Mouse (Mus musculus) hindbrain, embryonic 14.5 days (tissue): Measurements from ENCODE around the gene Mpped2. TPM values are rescaled to one million over a fixed set of nuclear protein-coding genes. Genes with fewer than 3 reads are reported as not detected.

Experiments
- ATAC-seq: fragments of 200-750 bp; cut with Nextera tagmentation; 2 replicates; pipeline ENCODE4 v1.8.0; 2017; ENCODE audit warnings: moderate number of reproducible peaks, mild to moderate bottlenecking, moderate TSS enrichment, moderate library complexity; ENCODE audit not compliant: low FRiP score
- DNase-seq: peaks from one replicate; pipeline ENCODE4 v3.0.0-alpha.2; 2015; ENCODE audit warnings: low spot score
- H3K27ac ChIP-seq: fragments of 300-500 bp; sonication (generic); 2 replicates; pipeline ENCODE4 v1.5.1; 2014; ENCODE audit warnings: mild to moderate bottlenecking, moderate library complexity
- H3K27me3 ChIP-seq: fragments of 300-500 bp; sonication (generic); 2 replicates; pipeline ENCODE4 v1.6.1; 2014; ENCODE audit warnings: mild to moderate bottlenecking, low read length, mixed read lengths; ENCODE audit not compliant: control insufficient read depth, insufficient read depth
- H3K36me3 ChIP-seq: fragments of 300-500 bp; sonication (generic); replicated peaks from 2 replicates; pipeline ENCODE4 v1.6.1; 2014; ENCODE audit not compliant: control insufficient read depth, insufficient read depth
- H3K4me1 ChIP-seq: fragments of 300-500 bp; sonication (generic); replicated peaks from 2 replicates; pipeline ENCODE4 v1.6.1; 2014; ENCODE audit warnings: antibody characterized with exemption, low read length, mixed read lengths; ENCODE audit not compliant: control insufficient read depth, insufficient read depth
- H3K4me2 ChIP-seq: fragments of 300-500 bp; sonication (generic); replicated peaks from 2 replicates; pipeline ENCODE4 v1.6.1; 2014; ENCODE audit warnings: mild to moderate bottlenecking, moderate library complexity
- H3K4me3 ChIP-seq: fragments of 300-500 bp; sonication (generic); replicated peaks from 2 replicates; pipeline ENCODE4 v1.5.1; 2014; ENCODE audit warnings: mild to moderate bottlenecking, low read length
- H3K9ac ChIP-seq: fragments of 300-500 bp; sonication (generic); 2 replicates; pipeline ENCODE4 v1.6.1; 2014
- H3K9me3 ChIP-seq: fragments of 300-500 bp; sonication (generic); 2 replicates; pipeline ENCODE4 v1.6.1; 2016; ENCODE audit warnings: low read length; ENCODE audit not compliant: control insufficient read depth
- WGBS: fragments of 180-500 bp; shearing (Covaris S2); extraction: QIAGEN DNeasy Blood & Tissue Kit; methylation state at CpG from one replicate; pipeline ENCODE4 v1.1.7; 2014; 5-methylcytosine and 5-hydroxymethylcytosine counted together
- polyA plus RNA-seq: library from polyadenylated mRNA; unstranded; fragments of >200 nt; fragmentation: Nextera tagmentation; extraction: Ambion mirVana; gene quantifications from 2 replicates; pipeline ENCODE4 v1.2.1, GENCODE M21; 2014

The Mpped2 gene
- polyA plus RNA-seq, 1 experiment from 2014 or later = 149 TPM

- H3K9ac ChIP-seq = no peak overlapping the region
- H3K27me3 ChIP-seq = no peaks in the 10 kb centered on the region
- WGBS = 71% methylated on average over 4 of the region's 4 CpGs
- H3K4me1 ChIP-seq = peaks cover 12% of the 10 kb centered on the region; the same call in 1 of the 2 replicates
- H3K36me3 ChIP-seq = 0 out of 2 replicates have a peak, but pooled peaks cover 3% of the 10 kb centered on the region
- no peak for DNase-seq
- 0 out of 2 replicates have a peak, but pooled peaks have one; percentile 19 for ATAC-seq
- H3K4me3 ChIP-seq = no peak overlapping the region
- no peak overlapping the region for H3K4me2 ChIP-seq
- no peak overlapping the region for H3K27ac ChIP-seq
- no peaks in the 10 kb centered on the region for H3K9me3 ChIP-seq
These were observed 54.3 kb downstream of the Mpped2 start for GRCm38 (mm10) chr2:106747342-106747741.

- H3K36me3 ChIP-seq = 0 out of 2 replicates have a peak, but pooled peaks cover 3% of the 10 kb centered on the region
These were observed 57.8 kb downstream of the Mpped2 start for GRCm38 (mm10) chr2:106750878-106751277.

GRCm38 (mm10) chr2:106753703-106754102 lies 60.6 kb downstream of the Mpped2 start:
- Histone ChIP-seq H3K9ac (no peak overlapping the region), H3K9me3 (no peaks in the 10 kb centered on the region), H3K27me3 (no peaks in the 10 kb centered on the region), H3K4me1 (peaks cover 15% of the 10 kb centered on the region; the same call in 1 of the 2 replicates), H3K4me2 (no peak overlapping the region), H3K27ac (no peak overlapping the region), H3K4me3 (no peak overlapping the region), H3K36me3 (no peaks in the 10 kb centered on the region)
- DNase-seq (no peak), ATAC-seq (no peak)
- 82% methylated on average over 5 of the region's 5 CpGs for WGBS

More at GRCm38 (mm10) chr2:106750878-106751277, 57.8 kb downstream of the Mpped2 start:
- Histone ChIP-seq H3K27me3 (no peaks in the 10 kb centered on the region), H3K4me2 (no peak overlapping the region), H3K4me1 (peaks cover 11% of the 10 kb centered on the region; the same call in 1 of the 2 replicates), H3K9ac (no peak overlapping the region), H3K27ac (no peak overlapping the region), H3K4me3 (no peak overlapping the region), H3K9me3 (no peaks in the 10 kb centered on the region)
- ATAC-seq (no peak), DNase-seq (no peak)
- WGBS = 37% methylated on average over 3 of the region's 3 CpGs

GRCm38 (mm10) chr2:106754696-106755095 lies 61.6 kb downstream of the Mpped2 start:
- Histone ChIP-seq H3K27me3 (no peaks in the 10 kb centered on the region), H3K4me1 (peaks cover 11% of the 10 kb centered on the region; the same call in 1 of the 2 replicates), H3K9me3 (no peaks in the 10 kb centered on the region), H3K27ac (no peak overlapping the region), H3K4me3 (no peak overlapping the region), H3K4me2 (no peak overlapping the region), H3K36me3 (no peaks in the 10 kb centered on the region), H3K9ac (no peak overlapping the region)
- DNase-seq (no peak), ATAC-seq (no peak)
- 67% methylated on average over 5 of the region's 5 CpGs for WGBS

- 22% methylated on average over 13 of the region's 13 CpGs for WGBS
- no peak for ATAC-seq
- no peak for DNase-seq
These were observed 63.5 kb downstream of the Mpped2 start for GRCm38 (mm10) chr2:106756354-106757103.

GRCm38 (mm10) chr2:106762920-106763319 lies 69.9 kb downstream of the Mpped2 start:
- Histone ChIP-seq H3K27me3 (no peaks in the 10 kb centered on the region), H3K4me3 (no peak overlapping the region), H3K9me3 (no peaks in the 10 kb centered on the region), H3K36me3 (no peaks in the 10 kb centered on the region), H3K4me1 (no peaks in the 10 kb centered on the region), H3K9ac (no peak overlapping the region), H3K4me2 (no peak overlapping the region), H3K27ac (no peak overlapping the region)
- ATAC-seq (no peak), DNase-seq (no peak)
- WGBS = 89% methylated on average over 8 of the region's 8 CpGs

More at GRCm38 (mm10) chr2:106756354-106757103, 63.5 kb downstream of the Mpped2 start:
- no peak overlapping the region for H3K27ac ChIP-seq
- no peaks in the 10 kb centered on the region for H3K36me3 ChIP-seq
- H3K9ac ChIP-seq = no peak overlapping the region
- H3K4me1 ChIP-seq = peaks cover 11% of the 10 kb centered on the region; the same call in 1 of the 2 replicates
- no peak overlapping the region for H3K4me3 ChIP-seq
- H3K4me2 ChIP-seq = no peak overlapping the region
- no peaks in the 10 kb centered on the region for H3K9me3 ChIP-seq
- H3K27me3 ChIP-seq = no peaks in the 10 kb centered on the region

GRCm38 (mm10) chr2:106769236-106769635 lies 76.2 kb downstream of the Mpped2 start:
- whole genome bisulfite sequencing = 84% methylated on average over 12 of the region's 12 CpGs
- peaks cover 4% of the 10 kb centered on the region; the same call in 1 of the 2 replicates for H3K4me1 ChIP-seq

GRCm38 (mm10) chr2:106772643-106773042 lies 79.6 kb downstream of the Mpped2 start:
- 58% methylated on average over 5 of the region's 5 CpGs for WGBS
- no peaks in the 10 kb centered on the region for H3K9me3 ChIP-seq
- ATAC-seq = no peak

More at GRCm38 (mm10) chr2:106769236-106769635, 76.2 kb downstream of the Mpped2 start:
- Histone ChIP-seq H3K9ac (no peak overlapping the region), H3K4me2 (no peak overlapping the region), H3K4me3 (no peak overlapping the region), H3K36me3 (no peaks in the 10 kb centered on the region), H3K9me3 (no peaks in the 10 kb centered on the region), H3K27ac (no peak overlapping the region), H3K27me3 (no peaks in the 10 kb centered on the region)
- DNase-seq (no peak), ATAC-seq (no peak)

More at GRCm38 (mm10) chr2:106772643-106773042, 79.6 kb downstream of the Mpped2 start:
- Histone ChIP-seq H3K4me1 (peaks cover 4% of the 10 kb centered on the region; the same call in 1 of the 2 replicates), H3K27me3 (no peaks in the 10 kb centered on the region), H3K27ac (peak overlapping the region; percentile 14; the same call in 1 of the 2 replicates), H3K36me3 (no peaks in the 10 kb centered on the region), H3K4me3 (no peak overlapping the region), H3K4me2 (no peak overlapping the region), H3K9ac (no peak overlapping the region)
- DNase-seq = no peak
